8 mouse cellular contexts compared by ENCODE assay signal in the genomic region with DNA sequence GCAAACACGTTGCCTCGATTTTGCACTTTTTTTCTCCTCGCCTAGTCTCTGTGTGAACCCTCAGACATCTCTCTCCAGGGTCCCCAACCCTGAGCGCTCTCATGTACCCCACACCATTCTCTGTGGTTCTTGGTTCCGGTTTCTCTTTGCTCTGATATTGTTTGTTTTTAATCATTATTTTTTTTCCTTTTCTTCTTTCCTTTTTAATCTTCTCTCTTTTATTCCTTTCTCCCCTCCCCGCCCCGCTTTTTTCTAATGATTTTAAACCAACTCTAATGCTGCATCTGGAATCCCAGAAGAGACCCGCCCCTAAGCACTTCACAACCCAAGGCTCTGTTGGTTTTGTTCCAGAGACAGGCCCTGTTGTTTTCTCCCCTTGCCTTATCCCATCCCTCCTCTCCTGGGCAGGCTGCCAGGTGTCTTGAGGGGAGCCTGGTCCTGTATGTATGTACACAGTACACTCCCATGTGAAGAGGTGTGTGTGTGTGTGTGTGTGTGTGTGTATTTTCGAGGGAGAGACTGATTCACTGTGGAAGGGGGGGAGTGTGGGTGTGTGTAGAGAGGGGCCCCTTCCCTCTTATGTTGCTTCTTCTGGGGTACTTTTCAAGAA.
A peak's percentile ranks its signal among the peaks of the same experiment; 100 is the strongest.
DNase-seq lines count a peak whose midpoint lies in the region; ATAC-seq and TF ChIP-seq lines count a peak whose summit lies in the region.

No protein-coding gene starts in this region.

- no peak for TF ChIP-seq POLR2A in testis, adult 2 months (IDR thresholded peaks at IDR 0.05; ENCODE audit: control insufficient read depth, low read depth, low read length)

- H3K9me3 ChIP-seq in heart, embryonic 10.5 days: no peaks in the 10 kb centered on the region
- H3K9me3 ChIP-seq in limb, embryonic 12.5 days: no peaks in the 10 kb centered on the region
- no peaks in the 10 kb centered on the region for H3K9me3 ChIP-seq in neural tube, embryonic 13.5 days

- H3K4me2 ChIP-seq in limb, embryonic 12.5 days: peak overlapping the region; percentile 47
- H3K4me2 ChIP-seq in neural tube, embryonic 13.5 days: peak overlapping the region; percentile 43

- H3K36me3 ChIP-seq in heart, embryonic 10.5 days: no peaks in the 10 kb centered on the region
- no peaks in the 10 kb centered on the region for H3K36me3 ChIP-seq in testis, adult 2 months (ENCODE audit: control insufficient read depth, insufficient read depth, low read length)
- peaks cover 16% of the 10 kb centered on the region for H3K36me3 ChIP-seq in limb, embryonic 12.5 days
- no peaks in the 10 kb centered on the region for H3K36me3 ChIP-seq in neural tube, embryonic 13.5 days

- TF ChIP-seq CTCF in testis, adult 2 months (IDR thresholded peaks at IDR 0.05; ENCODE audit: control insufficient read depth, insufficient read depth, insufficient replicate concordance, low read depth, low read length): no peak

- H3K27ac ChIP-seq in heart, embryonic 10.5 days: peak overlapping the region; percentile 86
- no peak overlapping the region for H3K27ac ChIP-seq in testis, adult 2 months (ENCODE audit: control insufficient read depth, insufficient read depth, low read depth, low read length)
- no peak overlapping the region for H3K27ac ChIP-seq in limb, embryonic 12.5 days
- H3K27ac ChIP-seq in neural tube, embryonic 13.5 days (replicated peaks): no peak overlapping the region

- no peak overlapping the region for H3K9ac ChIP-seq in limb, embryonic 12.5 days (replicated peaks)
- no peak overlapping the region for H3K9ac ChIP-seq in neural tube, embryonic 13.5 days

- ATAC-seq in limb, embryonic 12.5 days (ENCODE audit: insufficient number of reproducible peaks, insufficient read depth, low FRiP score, low TSS enrichment, low read depth): peak; percentile 57; the same call in 1 of the 2 replicates
- ATAC-seq in neural tube, embryonic 13.5 days (ENCODE audit: low read depth): peak; percentile 54

- no peak for DNase-seq in heart, embryonic 10.5 days (ENCODE audit: low spot score)
- no peak for DNase-seq in heart, adult 9 months (ENCODE audit: low spot score in 2 of 2)
- no peak for DNase-seq in testis, postnatal 14 days (ENCODE audit: low spot score)
- no peak for DNase-seq in thymus, postnatal 4 days
- DNase-seq in frontal cortex, adult 2 months (ENCODE audit: extremely low spot score in 1 of 2, low spot score in 1 of 2): no peak

- H3K4me3 ChIP-seq in heart, embryonic 10.5 days: peak overlapping the region; percentile 59
- H3K4me3 ChIP-seq in testis, adult 2 months (ENCODE audit: control insufficient read depth, low read depth, low read length): peak overlapping the region; percentile 88
- 0 out of 2 replicates have a peak overlapping the region, but pooled peaks have one; percentile 15 for H3K4me3 ChIP-seq in limb, embryonic 12.5 days (replicated peaks)
- no peak overlapping the region for H3K4me3 ChIP-seq in neural tube, embryonic 13.5 days

- H3K4me1 ChIP-seq in heart, embryonic 10.5 days: peaks cover 16% of the 10 kb centered on the region
- peaks cover 22% of the 10 kb centered on the region for H3K4me1 ChIP-seq in testis, adult 2 months (ENCODE audit: control insufficient read depth, insufficient read depth, low read length)
- H3K4me1 ChIP-seq in limb, embryonic 12.5 days (replicated peaks): peaks cover 28% of the 10 kb centered on the region
- H3K4me1 ChIP-seq in neural tube, embryonic 13.5 days (replicated peaks): peaks cover 23% of the 10 kb centered on the region

- WGBS in heart, embryonic 10.5 days: 56% methylated on average over 9 of the region's 9 CpGs
- WGBS in limb, embryonic 12.5 days: 59% methylated on average over 9 of the region's 9 CpGs
- WGBS in neural tube, embryonic 13.5 days: 51% methylated on average over 9 of the region's 9 CpGs

- H3K27me3 ChIP-seq in heart, embryonic 10.5 days (ENCODE audit: insufficient read depth, poor library complexity, severe bottlenecking): no peaks in the 10 kb centered on the region
- no peaks in the 10 kb centered on the region for H3K27me3 ChIP-seq in testis, adult 2 months (ENCODE audit: control insufficient read depth, insufficient read depth, low read length)
- H3K27me3 ChIP-seq in limb, embryonic 12.5 days: no peaks in the 10 kb centered on the region; the same call in 1 of the 2 replicates
- 0 out of 2 replicates have a peak, but pooled peaks cover 4% of the 10 kb centered on the region for H3K27me3 ChIP-seq in neural tube, embryonic 13.5 days
